Mouse (Mus musculus) forebrain, embryonic 14.5 days (tissue): ENCODE measurements around the gene Gmpr. TPM values are rescaled to one million over a fixed set of nuclear protein-coding genes. Genes with fewer than 3 reads are reported as not detected.
A peak's percentile ranks its signal among the peaks of the same experiment; 100 is the strongest.

ENCODE experiments used
- ATAC-seq: fragments of 200-750 bp; cut with Nextera tagmentation; 2 replicates; pipeline ENCODE4 v1.8.0; 2017; ENCODE audit warnings: mild to moderate bottlenecking, moderate library complexity
- DNase-seq: peaks from one replicate; pipeline ENCODE4 v3.0.0-alpha.2; 2015; ENCODE audit warnings: low spot score
- H3K27ac ChIP-seq: fragments of 300-500 bp; sonication (generic); 2 replicates; pipeline ENCODE4 v1.5.1; 2014; ENCODE audit warnings: low read depth, mild to moderate bottlenecking, control low read depth, low read length, moderate library complexity
- H3K27me3 ChIP-seq: fragments of 300-500 bp; sonication (generic); replicated peaks from 2 replicates; pipeline ENCODE4 v1.6.1; 2014; ENCODE audit warnings: low read length, control low read depth, mixed read lengths; ENCODE audit not compliant: control insufficient read depth, insufficient read depth
- H3K36me3 ChIP-seq: fragments of 300-500 bp; sonication (generic); 2 replicates; pipeline ENCODE4 v1.6.1; 2014; ENCODE audit warnings: low read length, control low read depth; ENCODE audit not compliant: control insufficient read depth, insufficient read depth
- H3K4me1 ChIP-seq: fragments of 300-500 bp; sonication (generic); 2 replicates; pipeline ENCODE4 v1.6.1; 2014; ENCODE audit warnings: antibody characterized with exemption, low read length, control low read depth; ENCODE audit not compliant: control insufficient read depth, insufficient read depth
- H3K4me2 ChIP-seq: fragments of 300-500 bp; sonication (generic); 2 replicates; pipeline ENCODE4 v1.6.1; 2014; ENCODE audit warnings: mild to moderate bottlenecking, control low read depth, low read length
- H3K4me3 ChIP-seq: fragments of 300-500 bp; sonication (generic); 2 replicates; pipeline ENCODE4 v1.5.1; 2014; ENCODE audit warnings: low read depth, low read length, control low read depth
- H3K9ac ChIP-seq: fragments of 300-500 bp; sonication (generic); 2 replicates; pipeline ENCODE4 v1.6.1; 2014; ENCODE audit warnings: mild to moderate bottlenecking, low read length, control low read depth, moderate library complexity
- H3K9me3 ChIP-seq: fragments of 300-500 bp; sonication (generic); replicated peaks from 2 replicates; pipeline ENCODE4 v1.6.1; 2016; ENCODE audit warnings: low read length, control low read depth, mixed read lengths; ENCODE audit not compliant: control insufficient read depth
- WGBS: fragments of 180-500 bp; shearing (Covaris S2); extraction: QIAGEN DNeasy Blood & Tissue Kit; methylation state at CpG from one replicate; pipeline ENCODE4 v1.1.7; 2014; 5-methylcytosine and 5-hydroxymethylcytosine counted together
- polyA plus RNA-seq: library from polyadenylated mRNA; unstranded; fragments of >200 nt; fragmentation: Nextera tagmentation; extraction: Ambion mirVana; gene quantifications from 2 replicates; pipeline ENCODE4 v1.2.1, GENCODE M21; 2014

Gmpr gene
- polyA plus RNA-seq, 1 experiment from 2014 or later: 24.3 TPM

DNA sequence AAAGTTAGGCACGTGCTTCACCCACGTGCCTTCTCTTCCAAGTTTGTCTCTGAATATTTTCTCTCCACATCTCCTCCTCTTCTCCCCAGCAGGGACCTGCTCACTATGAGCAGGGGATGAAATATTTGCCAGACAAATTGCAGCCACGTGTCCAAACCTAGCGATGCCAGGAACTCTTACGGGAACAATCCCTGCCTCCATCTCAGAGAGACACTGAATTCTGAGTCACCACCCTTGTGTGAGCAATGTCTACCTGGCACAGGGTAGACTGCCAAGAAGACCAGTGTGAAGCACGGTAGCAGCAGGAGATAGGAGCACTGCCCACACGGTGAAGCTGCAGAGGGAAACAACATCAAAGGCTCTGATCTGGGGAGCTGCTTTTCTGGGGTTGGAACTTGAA, 62.7 kb downstream of the Gmpr start:
- H3K36me3 ChIP-seq: peaks cover 4% of the 10 kb centered on the region; the same call in 1 of the 2 replicates
- H3K4me3 ChIP-seq: no peak overlapping the region
- no peak overlapping the region for H3K4me2 ChIP-seq
- ATAC-seq (no peak), DNase-seq (no peak)
- H3K27ac ChIP-seq: no peak overlapping the region
- H3K27me3 ChIP-seq: no peaks in the 10 kb centered on the region
- no peaks in the 10 kb centered on the region for H3K4me1 ChIP-seq
- no peaks in the 10 kb centered on the region for H3K9me3 ChIP-seq
- no peak overlapping the region for H3K9ac ChIP-seq
- 85% methylated on average over 7 of the region's 7 CpGs for WGBS

DNA sequence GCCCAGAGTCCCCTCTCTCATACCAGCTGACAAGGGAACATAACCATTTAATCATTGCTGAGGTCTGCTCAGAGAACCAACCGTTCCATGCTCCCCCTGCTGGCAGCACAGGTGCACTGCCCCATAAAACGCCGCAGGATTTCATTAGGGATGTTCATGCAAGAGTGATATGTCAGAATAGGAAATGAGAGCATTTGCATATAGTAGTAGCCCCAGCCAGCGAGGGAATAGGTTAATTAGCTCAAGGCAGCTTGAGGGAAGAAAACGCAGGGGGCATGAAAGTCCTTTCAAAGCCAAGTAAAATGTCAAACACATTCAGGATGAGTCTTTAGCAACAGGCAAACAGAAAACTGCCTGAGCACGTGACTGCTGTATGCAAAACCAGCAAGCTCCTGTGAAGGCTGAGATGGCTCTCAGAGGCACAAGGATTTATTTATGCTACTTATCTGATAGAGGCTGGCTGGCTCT, 64.6 kb downstream of the Gmpr start:
- no peak overlapping the region for H3K27ac ChIP-seq
- peak overlapping the region; percentile 20 for H3K4me2 ChIP-seq
- H3K9ac ChIP-seq: no peak overlapping the region
- WGBS: 2% methylated on average over 6 of the region's 6 CpGs
- H3K9me3 ChIP-seq: no peaks in the 10 kb centered on the region
- 0 out of 2 replicates have a peak, but pooled peaks cover 4% of the 10 kb centered on the region for H3K36me3 ChIP-seq
- no peak overlapping the region for H3K4me3 ChIP-seq
- H3K27me3 ChIP-seq: no peaks in the 10 kb centered on the region
- ATAC-seq (peak; percentile 85), DNase-seq (peak; percentile 93)
- no peaks in the 10 kb centered on the region for H3K4me1 ChIP-seq

DNA sequence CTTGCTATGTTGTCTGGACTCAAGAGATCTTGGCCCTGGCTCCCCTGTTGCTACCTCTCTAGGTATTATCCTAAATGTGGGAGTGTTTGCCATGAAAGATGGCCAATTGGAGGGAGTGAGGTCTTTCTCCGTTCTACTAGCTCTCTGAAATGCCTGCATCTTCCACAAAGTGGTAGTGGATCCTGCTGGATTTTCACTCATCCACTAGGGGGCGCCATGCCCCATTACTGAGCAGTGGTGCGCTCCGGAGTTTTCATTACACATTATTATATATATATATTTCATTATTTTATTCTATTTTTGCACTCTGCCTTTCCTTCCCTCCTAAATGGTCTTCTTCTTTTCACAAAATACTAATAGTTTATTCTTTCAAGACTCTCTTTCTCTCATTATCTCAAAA, 65.5 kb downstream of the Gmpr start:
- DNase-seq (peak; percentile 68), ATAC-seq (no peak)
- Histone ChIP-seq H3K4me2 (no peak overlapping the region), H3K4me1 (no peaks in the 10 kb centered on the region), H3K9me3 (no peaks in the 10 kb centered on the region), H3K4me3 (no peak overlapping the region), H3K27ac (no peak overlapping the region), H3K9ac (no peak overlapping the region), H3K27me3 (no peaks in the 10 kb centered on the region), H3K36me3 (0 out of 2 replicates have a peak, but pooled peaks cover 1% of the 10 kb centered on the region)
- WGBS: 47% methylated on average over 4 of the region's 4 CpGs

DNA sequence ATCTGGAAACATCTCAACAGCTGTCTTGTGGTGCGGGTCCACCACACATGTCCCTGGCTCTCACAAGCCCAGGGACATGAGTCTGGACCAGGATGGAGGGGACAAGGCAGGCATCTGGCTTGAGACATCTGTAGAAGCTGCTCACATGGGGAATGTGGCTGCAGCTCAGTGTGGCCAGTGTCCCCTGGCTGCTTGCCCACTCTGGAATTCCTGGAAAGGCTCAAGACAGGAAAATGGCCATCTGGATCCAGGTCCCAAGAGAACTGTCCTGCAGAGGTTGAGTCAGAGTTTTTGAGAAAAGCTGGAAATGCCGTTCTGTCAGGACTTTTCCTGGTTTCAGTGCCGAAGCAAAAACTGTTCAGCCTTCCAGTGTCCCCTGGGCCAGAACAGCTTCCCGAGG, 68.9 kb downstream of the Gmpr start:
- H3K4me1 ChIP-seq: no peaks in the 10 kb centered on the region
- no peak overlapping the region for H3K4me2 ChIP-seq
- H3K4me3 ChIP-seq: no peak overlapping the region
- ATAC-seq (no peak), DNase-seq (no peak)
- no peaks in the 10 kb centered on the region for H3K27me3 ChIP-seq
- H3K9me3 ChIP-seq: no peaks in the 10 kb centered on the region
- peak overlapping the region; percentile 21; the same call in 1 of the 2 replicates for H3K27ac ChIP-seq
- H3K36me3 ChIP-seq: no peaks in the 10 kb centered on the region
- WGBS: 83% methylated on average over 4 of the region's 4 CpGs
- H3K9ac ChIP-seq: no peak overlapping the region

DNA sequence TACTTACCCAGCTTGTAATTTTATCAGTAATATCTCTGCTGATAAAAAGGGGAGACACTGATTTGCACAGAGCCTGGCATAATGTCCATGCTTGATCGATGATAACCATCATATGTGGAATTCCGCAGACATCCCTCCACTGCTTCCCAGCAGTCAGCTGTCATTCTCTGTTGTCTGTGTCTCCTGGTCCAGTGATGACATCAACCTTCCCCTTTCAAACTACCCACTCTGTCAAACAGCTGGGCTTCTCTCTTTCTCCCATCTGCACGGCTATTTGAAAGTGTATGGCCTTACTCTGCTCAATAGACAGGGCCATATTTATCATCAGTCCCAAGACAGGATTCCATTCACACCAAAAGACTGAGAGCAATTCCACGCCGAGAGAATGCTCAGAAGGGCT, 70.1 kb downstream of the Gmpr start:
- Histone ChIP-seq H3K9ac (no peak overlapping the region), H3K4me1 (no peaks in the 10 kb centered on the region), H3K4me3 (no peak overlapping the region), H3K9me3 (no peaks in the 10 kb centered on the region), H3K4me2 (no peak overlapping the region), H3K36me3 (no peaks in the 10 kb centered on the region), H3K27ac (no peak overlapping the region), H3K27me3 (no peaks in the 10 kb centered on the region)
- no peak for ATAC-seq
- no peak for DNase-seq
- WGBS: 75% methylated on average over 5 of the region's 5 CpGs

DNA sequence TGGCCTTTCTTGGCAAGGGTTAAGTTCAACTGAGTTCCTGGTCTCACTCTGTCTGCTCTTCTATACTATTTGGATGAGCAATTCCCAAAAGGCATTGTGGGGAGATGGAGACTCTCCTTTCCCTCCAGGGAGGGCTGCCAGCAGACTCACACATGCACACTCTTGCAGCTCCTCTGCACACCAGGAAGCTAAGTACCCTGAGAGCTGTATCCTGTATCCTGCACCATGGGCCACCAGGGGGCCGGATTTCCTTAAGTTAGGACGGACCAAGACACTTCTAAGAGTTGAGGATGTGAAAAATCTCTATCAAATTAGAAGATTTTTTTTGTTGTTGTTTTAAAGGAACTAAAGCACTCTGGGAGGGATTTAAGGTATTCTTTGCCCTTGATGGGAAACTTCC, 70.5 kb downstream of the Gmpr start:
- Histone ChIP-seq H3K9ac (no peak overlapping the region), H3K27me3 (no peaks in the 10 kb centered on the region), H3K9me3 (no peaks in the 10 kb centered on the region), H3K4me1 (no peaks in the 10 kb centered on the region), H3K4me3 (no peak overlapping the region), H3K27ac (no peak overlapping the region), H3K36me3 (no peaks in the 10 kb centered on the region), H3K4me2 (no peak overlapping the region)
- ATAC-seq (no peak), DNase-seq (no peak)
- WGBS: 54% methylated on average over 2 of the region's 2 CpGs

DNA sequence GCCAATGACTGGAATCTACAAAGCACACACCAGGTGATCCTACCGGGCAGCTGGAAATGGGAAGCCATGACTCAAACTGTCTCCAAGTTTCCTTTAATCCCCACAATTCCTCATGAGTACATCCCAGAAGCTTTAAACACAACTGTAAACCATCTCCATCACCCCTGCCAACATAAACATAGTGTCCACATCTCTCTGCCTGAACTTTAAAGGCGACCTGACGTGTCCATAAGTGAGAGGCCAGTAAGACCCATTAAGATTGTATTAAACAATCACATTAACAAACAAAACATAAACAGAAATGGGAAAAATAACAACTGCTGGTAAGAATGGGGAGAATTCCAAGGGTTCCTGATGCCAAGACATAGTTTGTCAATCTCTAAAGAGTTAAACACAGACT, 72.5 kb downstream of the Gmpr start:
- DNase-seq (no peak), ATAC-seq (no peak)
- Histone ChIP-seq H3K4me2 (no peak overlapping the region), H3K27me3 (no peaks in the 10 kb centered on the region), H3K9ac (no peak overlapping the region), H3K9me3 (no peaks in the 10 kb centered on the region), H3K36me3 (no peaks in the 10 kb centered on the region), H3K4me3 (no peak overlapping the region), H3K4me1 (no peaks in the 10 kb centered on the region), H3K27ac (no peak overlapping the region)
- 93% methylated on average over 3 of the region's 3 CpGs for WGBS

DNA sequence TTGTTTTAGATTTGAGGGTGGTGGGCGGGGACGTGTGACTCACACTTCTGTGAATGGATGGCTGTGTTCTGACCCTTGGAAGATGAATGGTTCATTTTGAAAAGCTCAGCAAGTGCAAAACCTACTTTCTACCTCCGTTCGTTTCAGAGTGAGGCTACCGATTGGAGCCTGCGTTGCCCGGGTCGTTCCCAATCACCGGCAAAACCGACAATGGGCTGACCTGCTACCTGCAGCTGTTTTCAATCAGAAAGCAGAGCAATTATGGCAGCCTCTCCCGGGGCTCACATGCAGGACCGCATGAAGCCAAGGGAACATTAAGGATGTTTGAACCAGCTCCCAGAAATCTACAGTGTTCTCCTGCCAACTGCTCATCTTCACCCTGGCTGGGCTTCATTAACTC, 75.0 kb downstream of the Gmpr start:
- H3K4me1 ChIP-seq: no peaks in the 10 kb centered on the region
- H3K9ac ChIP-seq: no peak overlapping the region
- H3K27me3 ChIP-seq: no peaks in the 10 kb centered on the region
- no peak overlapping the region for H3K4me3 ChIP-seq
- no peak overlapping the region; the same call in 1 of the 2 replicates for H3K27ac ChIP-seq
- H3K9me3 ChIP-seq: no peaks in the 10 kb centered on the region
- DNase-seq: no peak
- WGBS: 67% methylated on average over 12 of the region's 12 CpGs
- ATAC-seq: no peak
- no peak overlapping the region for H3K4me2 ChIP-seq
- no peaks in the 10 kb centered on the region for H3K36me3 ChIP-seq

DNA sequence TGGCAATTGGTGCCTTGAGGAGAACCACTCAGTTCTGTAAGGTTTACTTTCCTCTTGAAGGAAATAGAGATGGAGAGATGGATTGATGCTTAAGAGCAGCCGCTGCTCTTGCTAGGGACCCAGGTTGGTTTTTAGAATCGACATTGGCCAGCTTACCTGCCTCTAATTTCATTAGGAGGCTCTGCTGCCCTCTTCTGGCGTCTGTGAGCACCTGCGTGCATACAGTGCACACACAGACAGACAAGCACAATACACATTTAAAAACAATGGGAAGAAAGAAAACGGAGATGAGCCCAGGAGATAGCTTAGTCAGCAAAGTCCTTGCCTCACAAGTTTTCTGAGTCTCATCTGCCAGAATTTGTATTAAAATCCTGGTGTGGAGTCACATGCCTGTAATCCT, 75.8 kb downstream of the Gmpr start:
- no peak for DNase-seq
- H3K9me3 ChIP-seq: no peaks in the 10 kb centered on the region
- no peak overlapping the region for H3K27ac ChIP-seq
- H3K27me3 ChIP-seq: no peaks in the 10 kb centered on the region
- H3K4me2 ChIP-seq: no peak overlapping the region
- no peak overlapping the region for H3K4me3 ChIP-seq
- H3K4me1 ChIP-seq: no peaks in the 10 kb centered on the region
- H3K9ac ChIP-seq: no peak overlapping the region
- no peak for ATAC-seq
- H3K36me3 ChIP-seq: no peaks in the 10 kb centered on the region
- WGBS: 87% methylated on average over 5 of the region's 5 CpGs
